Mouse (Mus musculus) embryonic facial prominence, embryonic 14.5 days (tissue): ENCODE results near the gene Golph3. TPM values are rescaled to one million over a fixed set of nuclear protein-coding genes. Genes with fewer than 3 reads are reported as not detected.

Source experiments
- ATAC-seq: fragments of 200-750 bp; cut with Nextera tagmentation; 2 replicates; pipeline ENCODE4 v1.8.0; 2017; ENCODE audit warnings: low read depth, moderate number of reproducible peaks, moderate TSS enrichment
- DNase-seq: peaks from one replicate; pipeline ENCODE4 v3.0.0-alpha.2; 2015; ENCODE audit warnings: low spot score
- H3K27ac ChIP-seq: fragments of 300-500 bp; sonication (generic); replicated peaks from 2 replicates; pipeline ENCODE4 v1.5.1; 2014; ENCODE audit warnings: low read depth, mild to moderate bottlenecking, low read length, moderate library complexity
- H3K27me3 ChIP-seq: fragments of 300-500 bp; sonication (generic); replicated peaks from 2 replicates; pipeline ENCODE4 v1.6.1; 2014; ENCODE audit warnings: low read length; ENCODE audit not compliant: control insufficient read depth, insufficient read depth
- H3K36me3 ChIP-seq: fragments of 300-500 bp; sonication (generic); 2 replicates; pipeline ENCODE4 v1.6.1; 2014; ENCODE audit warnings: low read length, mixed read lengths; ENCODE audit not compliant: control insufficient read depth, insufficient read depth
- H3K4me1 ChIP-seq: fragments of 300-500 bp; sonication (generic); 2 replicates; pipeline ENCODE4 v1.6.1; 2014; ENCODE audit warnings: antibody characterized with exemption, low read length; ENCODE audit not compliant: control insufficient read depth, insufficient read depth
- H3K4me2 ChIP-seq: fragments of 300-500 bp; sonication (generic); 2 replicates; pipeline ENCODE4 v1.6.1; 2014; ENCODE audit warnings: low read depth, mild to moderate bottlenecking, low read length, moderate library complexity, mixed read lengths
- H3K4me3 ChIP-seq: fragments of 300-500 bp; sonication (generic); 2 replicates; pipeline ENCODE4 v1.5.1; 2014; ENCODE audit warnings: low read depth, mild to moderate bottlenecking, low read length
- H3K9ac ChIP-seq: fragments of 300-500 bp; sonication (generic); 2 replicates; pipeline ENCODE4 v1.6.1; 2014; ENCODE audit warnings: low read depth, mild to moderate bottlenecking, low read length, moderate library complexity, mixed read lengths
- H3K9me3 ChIP-seq: fragments of 300-500 bp; sonication (generic); 2 replicates; pipeline ENCODE4 v1.6.1; 2016; ENCODE audit warnings: low read length; ENCODE audit not compliant: control insufficient read depth
- WGBS: fragments of 180-500 bp; shearing (Covaris S2); extraction: QIAGEN DNeasy Blood & Tissue Kit; methylation state at CpG from one replicate; pipeline ENCODE4 v1.1.7; 2014; 5-methylcytosine and 5-hydroxymethylcytosine counted together
- polyA plus RNA-seq: library from polyadenylated mRNA; unstranded; fragments of >200 nt; fragmentation: Nextera tagmentation; extraction: Ambion mirVana; gene quantifications from 2 replicates; pipeline ENCODE4 v1.2.1, GENCODE M21; 2014

Golph3 gene
- polyA plus RNA-seq, 1 experiment from 2014 or later, result 118 TPM

DNA sequence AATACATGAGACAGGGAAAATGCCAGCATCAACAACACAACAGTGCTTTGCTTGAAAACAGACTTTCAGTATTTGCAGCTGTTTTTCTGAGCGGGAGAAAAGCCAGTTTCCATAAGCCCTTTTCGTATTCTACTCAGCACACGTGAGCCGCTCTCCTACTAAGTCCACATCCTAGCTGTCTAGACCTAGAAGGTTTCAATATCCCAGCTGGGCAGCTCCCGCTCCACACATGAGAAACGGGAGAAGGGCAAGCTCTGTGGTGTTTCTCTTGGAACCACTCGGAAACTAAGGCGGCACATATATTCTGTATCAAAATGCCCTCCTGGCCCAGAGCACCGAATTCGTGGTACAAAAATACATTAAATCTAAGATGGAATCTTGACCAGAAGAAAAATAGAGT is 73.5 kb downstream of the Golph3 start:
- Histone ChIP-seq H3K9me3 (no peaks in the 10 kb centered on the region), H3K9ac (no peak overlapping the region), H3K27ac (peak overlapping the region; percentile 39; the same call in 1 of the 2 replicates), H3K4me1 (no peaks in the 10 kb centered on the region), H3K36me3 (peaks cover 22% of the 10 kb centered on the region; the same call in 1 of the 2 replicates), H3K27me3 (no peaks in the 10 kb centered on the region), H3K4me2 (no peak overlapping the region), H3K4me3 (no peak overlapping the region)
- WGBS, result 57% methylated on average over 10 of the region's 10 CpGs
- peak; percentile 81 for DNase-seq
- peak; percentile 71 for ATAC-seq

DNA sequence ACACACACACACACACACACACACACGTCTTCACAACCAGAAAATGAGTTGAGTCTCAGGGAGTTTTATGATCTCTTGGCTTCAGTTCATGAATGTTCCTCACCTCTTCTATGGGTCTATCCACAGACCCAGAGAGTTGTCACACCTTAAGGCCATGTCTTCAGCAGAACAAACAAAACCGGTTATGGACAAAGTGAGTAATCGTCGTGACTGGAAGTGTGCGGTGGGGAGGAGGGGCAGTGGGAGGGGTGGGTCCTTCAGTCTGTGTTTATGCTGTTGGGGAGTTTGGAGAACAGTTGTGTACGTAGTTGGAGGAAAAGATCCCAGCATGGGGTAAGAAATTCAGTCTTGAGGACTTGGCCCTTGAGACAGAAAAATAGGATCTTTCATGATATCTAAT is 75.8 kb downstream of the Golph3 start:
- WGBS, result 74% methylated on average over 6 of the region's 6 CpGs
- Histone ChIP-seq H3K4me2 (no peak overlapping the region), H3K4me3 (no peak overlapping the region), H3K36me3 (peaks cover 33% of the 10 kb centered on the region), H3K9me3 (no peaks in the 10 kb centered on the region), H3K4me1 (no peaks in the 10 kb centered on the region), H3K27me3 (no peaks in the 10 kb centered on the region), H3K9ac (no peak overlapping the region), H3K27ac (no peak overlapping the region)
- ATAC-seq (no peak), DNase-seq (no peak)

Other genes starting within 250 kb of the Golph3 start
- gene Zfr, start 203.6 kb upstream of the Golph3 start, polyA plus RNA-seq, result 138 and 161 TPM in 2 replicates
- gene Mtmr12, start 116.4 kb upstream of the Golph3 start, polyA plus RNA-seq, result 15.5 and 16.0 TPM in 2 replicates
- gene 1810049J17Rik, start 449 bp downstream of the Golph3 start, polyA plus RNA-seq, result 2.1 and 2.9 TPM in 2 replicates